Comparison of ENCODE assay signal across 12 mouse cellular contexts in the genomic region with DNA sequence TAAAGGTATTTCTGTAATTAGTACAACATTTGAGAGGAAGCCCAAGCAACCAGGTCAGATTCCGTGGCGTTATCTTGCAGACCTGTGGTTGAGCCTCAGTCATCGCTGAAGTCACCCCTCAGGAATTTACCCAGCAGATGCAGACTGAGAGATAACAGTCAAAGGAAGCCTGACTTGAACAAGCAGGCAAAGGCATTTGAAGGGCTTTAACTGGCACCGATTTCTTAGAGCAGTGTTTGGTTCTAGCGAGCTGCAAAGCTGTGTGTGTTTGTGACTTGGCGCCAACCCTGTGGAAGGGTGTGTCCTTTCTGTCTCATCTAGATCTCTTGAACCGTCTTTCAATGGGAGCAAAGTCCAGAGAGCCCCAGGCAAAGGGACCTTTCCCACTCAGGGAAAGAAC. TPM values are rescaled to one million over a fixed set of nuclear protein-coding genes. Genes with fewer than 3 reads are reported as not detected.
DNase-seq lines count a peak whose midpoint lies in the region; ATAC-seq and TF ChIP-seq lines count a peak whose summit lies in the region.
"Had no signal": no experiment of that assay in that cellular context is flagged by ENCODE, and none has a peak within 500 bp of the region (broad histone marks: within the 10 kb centered on the region; RNA-seq: fewer than 3 reads in every experiment).

No protein-coding gene starts in this region.

- no peak for TF ChIP-seq CTCF in liver, embryonic 14.5 days (IDR thresholded peaks at IDR 0.05; ENCODE audit: low read depth)
- TF ChIP-seq CTCF in forebrain, postnatal 0 days (IDR thresholded peaks at IDR 0.05; ENCODE audit: low read depth) = no peak

- H3K27me3 ChIP-seq in heart, embryonic 13.5 days (replicated peaks) = peaks cover 4% of the 10 kb centered on the region; the same call in 1 of the 2 replicates
- H3K27me3 ChIP-seq in liver, embryonic 14.5 days (ENCODE audit: control insufficient read depth, insufficient read depth, low read length) = peaks cover 11% of the 10 kb centered on the region
- no peaks in the 10 kb centered on the region for H3K27me3 ChIP-seq in forebrain, postnatal 0 days (ENCODE audit: insufficient read depth, low read length)
- H3K27me3 ChIP-seq in midbrain, embryonic 11.5 days (ENCODE audit: control insufficient read depth, insufficient read depth, low read length) = no peaks in the 10 kb centered on the region

- H3K36me3 ChIP-seq in heart, embryonic 13.5 days = no peaks in the 10 kb centered on the region
- no peaks in the 10 kb centered on the region for H3K36me3 ChIP-seq in liver, embryonic 14.5 days (replicated peaks; ENCODE audit: control insufficient read depth, insufficient read depth, low read depth)
- H3K36me3 ChIP-seq in forebrain, postnatal 0 days (ENCODE audit: insufficient read depth) = no peaks in the 10 kb centered on the region
- no peaks in the 10 kb centered on the region for H3K36me3 ChIP-seq in midbrain, embryonic 11.5 days (ENCODE audit: control insufficient read depth, insufficient read depth, low read length)
- H3K36me3 ChIP-seq: forebrain, embryonic 10.5 days had no signal

- H3K9me3 ChIP-seq in heart, embryonic 13.5 days = no peaks in the 10 kb centered on the region
- H3K9me3 ChIP-seq in liver, embryonic 14.5 days (ENCODE audit: control insufficient read depth, low read length) = no peaks in the 10 kb centered on the region
- H3K9me3 ChIP-seq in forebrain, postnatal 0 days (ENCODE audit: low read length) = no peaks in the 10 kb centered on the region
- no peaks in the 10 kb centered on the region for H3K9me3 ChIP-seq in midbrain, embryonic 11.5 days (ENCODE audit: control insufficient read depth, low read length)
- H3K9me3 ChIP-seq: forebrain, embryonic 10.5 days had no signal

- H3K4me3 ChIP-seq in heart, embryonic 13.5 days = no peak overlapping the region
- H3K4me3 ChIP-seq in liver, embryonic 14.5 days (ENCODE audit: insufficient read depth in 1 of 2, low read depth in 2 of 2, low read length in 2 of 2) = no peak overlapping the region
- no peak overlapping the region for H3K4me3 ChIP-seq in forebrain, postnatal 0 days (ENCODE audit: low read depth, low read length)
- H3K4me3 ChIP-seq in midbrain, embryonic 11.5 days (ENCODE audit: low read depth, low read length) = no peak overlapping the region
- H3K4me3 ChIP-seq: forebrain, embryonic 10.5 days had no signal

- peak overlapping the region; percentile 52 for H3K9ac ChIP-seq in heart, embryonic 13.5 days
- no peak overlapping the region for H3K9ac ChIP-seq in liver, embryonic 14.5 days (replicated peaks)
- no peak overlapping the region for H3K9ac ChIP-seq in forebrain, postnatal 0 days
- H3K9ac ChIP-seq in midbrain, embryonic 11.5 days (ENCODE audit: low read length) = no peak overlapping the region

- ATAC-seq in heart, embryonic 13.5 days (ENCODE audit: extremely low read depth, insufficient number of reproducible peaks, low FRiP score, low TSS enrichment) = no peak
- peak; percentile 76; the same call in 1 of the 2 replicates for ATAC-seq in liver, embryonic 14.5 days (ENCODE audit: insufficient read depth)
- ATAC-seq in megakaryocyte-erythroid progenitor cell, adult 5-6 weeks (replicated peaks; ENCODE audit: low FRiP score, low TSS enrichment, poor library complexity, severe bottlenecking) = peak; percentile 87
- no peak for ATAC-seq in forebrain, postnatal 0 days
- ATAC-seq in midbrain, embryonic 11.5 days (ENCODE audit: low FRiP score) = no peak

- peak; percentile 80 for TF ChIP-seq EP300 in liver, embryonic 14.5 days (IDR thresholded peaks at IDR 0.05; ENCODE audit: low read depth)

- peaks cover 73% of the 10 kb centered on the region for H3K4me1 ChIP-seq in heart, embryonic 13.5 days
- H3K4me1 ChIP-seq in liver, embryonic 14.5 days (replicated peaks; ENCODE audit: control insufficient read depth in 2 of 2, insufficient read depth in 2 of 2, low read length in 1 of 2) = peaks cover 19 to 34% of the 10 kb centered on the region in 2 experiments
- H3K4me1 ChIP-seq in forebrain, postnatal 0 days (ENCODE audit: insufficient read depth) = no peaks in the 10 kb centered on the region
- no peaks in the 10 kb centered on the region for H3K4me1 ChIP-seq in midbrain, embryonic 11.5 days (ENCODE audit: control insufficient read depth, insufficient read depth, low read length)

- 6% methylated on average over 7 of the region's 7 CpGs for WGBS in heart, embryonic 13.5 days
- WGBS in liver, embryonic 14.5 days (ENCODE audit: insufficient replicate concordance) = 6% methylated on average over 7 of the region's 7 CpGs
- WGBS in forebrain, postnatal 0 days = 68% methylated on average over 7 of the region's 7 CpGs
- 76% methylated on average over 7 of the region's 7 CpGs for WGBS in midbrain, embryonic 11.5 days

- intact Hi-C loops in heart, postnatal 36 days (cut with DNase I) = no loop called here

- DNase-seq in heart, postnatal 36 days = no peak
- peak; percentile 68 for DNase-seq in Muller cell, postnatal 12 days (ENCODE audit: inconsistent ontology term)
- DNase-seq in liver, embryonic 14.5 days (ENCODE audit: low read depth in 3 of 3, low spot score in 3 of 3) = peak; percentile 53 to 69 (median 53)
- no peak for DNase-seq in forebrain, postnatal 0 days
- no peak for DNase-seq in T-cell, adult 2 months (ENCODE audit: low spot score)
- no peak for DNase-seq in midbrain, embryonic 11.5 days (ENCODE audit: low spot score, missing footprints)
- DNase-seq: adrenal gland, postnatal 14 days; right cerebral cortex, postnatal 25 days had no signal

- peak overlapping the region; percentile 82 for H3K27ac ChIP-seq in heart, embryonic 13.5 days (replicated peaks)
- no peak overlapping the region for H3K27ac ChIP-seq in liver, embryonic 14.5 days
- H3K27ac ChIP-seq in forebrain, postnatal 0 days (ENCODE audit: low read depth, low read length) = no peak overlapping the region
- H3K27ac ChIP-seq in midbrain, embryonic 11.5 days (ENCODE audit: low read depth, low read length) = no peak overlapping the region
- H3K27ac ChIP-seq: forebrain, embryonic 10.5 days; kidney, postnatal 0 days had no signal

- H3K4me2 ChIP-seq in heart, embryonic 13.5 days = peak overlapping the region; percentile 32
- no peak overlapping the region for H3K4me2 ChIP-seq in liver, embryonic 14.5 days (ENCODE audit: low read depth)
- H3K4me2 ChIP-seq in forebrain, postnatal 0 days (ENCODE audit: low read depth) = no peak overlapping the region
- no peak overlapping the region for H3K4me2 ChIP-seq in midbrain, embryonic 11.5 days

RNA-seq across cellular contexts. Expression of gene Tbc1d7, which starts 22.0 kb away (rescaled TPM):
- polyA plus RNA-seq in heart, embryonic 13.5 days (2015; fragmentation: Nextera tagmentation; extraction: Ambion mirVana) = 55.9 and 60.9 TPM in 2 replicates
- total RNA-seq in heart, postnatal 36 days (2021) = 10 to 100 TPM; 32.0 to 35.5 TPM
- polyA plus RNA-seq in liver, embryonic 14.5 days (2012; rRNA removed) = 2.8 and 4.7 TPM in 2 replicates
- 12.6 and 14.1 TPM in 2 replicates for polyA plus RNA-seq in liver, embryonic 14.5 days (2014; fragmentation: Nextera tagmentation; extraction: Ambion mirVana)
- total RNA-seq in megakaryocyte-erythroid progenitor cell, adult 5-6 weeks (2014; fragmentation: Nextera tagmentation) = 10.7 and 21.3 TPM in 2 replicates
- 5.1 and 7.7 TPM in 2 replicates for total RNA-seq in megakaryocyte-erythroid progenitor cell, adult 5-6 weeks (2017)
- total RNA-seq in forebrain, postnatal 0 days (2014; rRNA removed) = 40.0 and 41.6 TPM in 2 replicates
- 69.0 and 84.8 TPM in 2 replicates for polyA plus RNA-seq in forebrain, postnatal 0 days (2015; fragmentation: Nextera tagmentation; extraction: Ambion mirVana)
- polyA plus RNA-seq in midbrain, embryonic 11.5 days (2014; fragmentation: Nextera tagmentation; extraction: Ambion mirVana) = 70.2 and 71.5 TPM in 2 replicates

Comparison
In these comparisons a context has a peak if more than half of its experiments do, and no peak if none do; other contexts are left out.
1. ATAC-seq: peak in liver, embryonic 14.5 days (single experiment) and megakaryocyte-erythroid progenitor cell, adult 5-6 weeks (single experiment); none in heart, embryonic 13.5 days (single experiment), forebrain, postnatal 0 days (single experiment) and midbrain, embryonic 11.5 days (single experiment).
2. DNase-seq: peak in Muller cell, postnatal 12 days (single experiment) and liver, embryonic 14.5 days (3 of 3); none in heart, postnatal 36 days (0 of 2), forebrain, postnatal 0 days (single experiment), T-cell, adult 2 months (single experiment) and midbrain, embryonic 11.5 days (single experiment).